Mouse (Mus musculus): Measurements from ENCODE around the gene Nrp2. TPM values are rescaled to one million over a fixed set of nuclear protein-coding genes. Genes with fewer than 3 reads are reported as not detected.

The Nrp2 gene
- total RNA-seq (2014; rRNA removed; ENCODE audit: low replicate concordance) (12.8 and 20.2 TPM in 2 replicates), polyA plus RNA-seq (2015; fragmentation: Nextera tagmentation; extraction: Ambion mirVana) (5.2 and 5.4 TPM in 2 replicates)

GRCm38 (mm10) chr1:62703158-62704116 lies at the start of gene Nrp2:
Gene Nrp2, plus strand, starts transcription at chr1:62703285.
- WGBS: under 1% methylated on average over 75 of the region's 76 CpGs
- Histone ChIP-seq H3K9ac (replicated peaks; ENCODE audit: low read depth, low read length) (peak within 1 kb of the TSS; percentile 55), H3K4me2 (ENCODE audit: low read depth, low read length) (peak within 1 kb of the TSS; percentile 90), H3K27me3 (ENCODE audit: control insufficient read depth, insufficient read depth, low read length) (peaks cover 31% of the 10 kb centered on the region), H3K4me1 (ENCODE audit: control insufficient read depth, insufficient read depth) (peaks cover 19% of the 10 kb centered on the region; the same call in 1 of the 2 replicates), H3K36me3 (replicated peaks; ENCODE audit: control insufficient read depth, insufficient read depth, low read length) (no peaks in the 10 kb centered on the region), H3K27ac (ENCODE audit: low read depth) (peak within 1 kb of the TSS; percentile 80), H3K9me3 (replicated peaks; ENCODE audit: control insufficient read depth, low read length) (no peaks in the 10 kb centered on the region), H3K4me3 (ENCODE audit: low read depth, low read length) (peak within 1 kb of the TSS; percentile 60)
- peak; percentile 68 for ATAC-seq (ENCODE audit: insufficient read depth, low read depth)
- TF ChIP-seq EP300 (IDR thresholded peaks at IDR 0.05; ENCODE audit: low read depth) (no peak), CTCF (IDR thresholded peaks at IDR 0.05; ENCODE audit: low read depth) (no peak)
- peak; percentile 48 for DNase-seq (ENCODE audit: low spot score)

- H3K9me3 ChIP-seq (replicated peaks; ENCODE audit: control insufficient read depth, low read length): no peaks in the 10 kb centered on the region
- no peak overlapping the region for H3K4me3 ChIP-seq (ENCODE audit: low read depth, low read length)
- no peak overlapping the region for H3K9ac ChIP-seq (replicated peaks; ENCODE audit: low read depth, low read length)
- no peak overlapping the region for H3K27ac ChIP-seq (ENCODE audit: low read depth)
- H3K4me2 ChIP-seq (ENCODE audit: low read depth, low read length): no peak overlapping the region
- H3K27me3 ChIP-seq (ENCODE audit: control insufficient read depth, insufficient read depth, low read length): no peaks in the 10 kb centered on the region
- TF ChIP-seq CTCF (IDR thresholded peaks at IDR 0.05; ENCODE audit: low read depth) (no peak), EP300 (IDR thresholded peaks at IDR 0.05; ENCODE audit: low read depth) (no peak)
- DNase-seq (ENCODE audit: low spot score) (no peak), ATAC-seq (ENCODE audit: insufficient read depth, low read depth) (no peak)
- no peaks in the 10 kb centered on the region for H3K4me1 ChIP-seq (ENCODE audit: control insufficient read depth, insufficient read depth)
- WGBS: 72% methylated on average over 6 of the region's 6 CpGs
- no peaks in the 10 kb centered on the region for H3K36me3 ChIP-seq (replicated peaks; ENCODE audit: control insufficient read depth, insufficient read depth, low read length)
Observed at GRCm38 (mm10) chr1:62654436-62654835, 48.6 kb upstream of the Nrp2 start.

- H3K9me3 ChIP-seq (replicated peaks; ENCODE audit: control insufficient read depth, low read length): no peaks in the 10 kb centered on the region
- TF ChIP-seq CTCF (IDR thresholded peaks at IDR 0.05; ENCODE audit: low read depth) (no peak), EP300 (IDR thresholded peaks at IDR 0.05; ENCODE audit: low read depth) (peak; percentile 59; the same call in 1 of the 2 replicates)
- ATAC-seq (ENCODE audit: insufficient read depth, low read depth): peak; percentile 86
- no peaks in the 10 kb centered on the region for H3K27me3 ChIP-seq (ENCODE audit: control insufficient read depth, insufficient read depth, low read length)
- H3K27ac ChIP-seq (ENCODE audit: low read depth): peak overlapping the region; percentile 73
- no peaks in the 10 kb centered on the region for H3K4me1 ChIP-seq (ENCODE audit: control insufficient read depth, insufficient read depth)
- WGBS: 44% methylated on average over 8 of the region's 8 CpGs
- peak; percentile 68 for DNase-seq (ENCODE audit: low spot score)
- H3K9ac ChIP-seq (replicated peaks; ENCODE audit: low read depth, low read length): no peak overlapping the region
- H3K36me3 ChIP-seq (replicated peaks; ENCODE audit: control insufficient read depth, insufficient read depth, low read length): no peaks in the 10 kb centered on the region
- no peak overlapping the region for H3K4me3 ChIP-seq (ENCODE audit: low read depth, low read length)
- no peak overlapping the region for H3K4me2 ChIP-seq (ENCODE audit: low read depth, low read length)
Observed at GRCm38 (mm10) chr1:62664960-62665645, 38.0 kb upstream of the Nrp2 start.

- TF ChIP-seq EP300 (IDR thresholded peaks at IDR 0.05; ENCODE audit: low read depth) (no peak), CTCF (IDR thresholded peaks at IDR 0.05; ENCODE audit: low read depth) (no peak)
- Histone ChIP-seq H3K27ac (ENCODE audit: low read depth) (peak overlapping the region; percentile 73), H3K4me2 (ENCODE audit: low read depth, low read length) (no peak overlapping the region)
Observed at GRCm38 (mm10) chr1:62665771-62666730, 37.0 kb upstream of the Nrp2 start.

GRCm38 (mm10) chr1:62666780-62667179 lies 36.3 kb upstream of the Nrp2 start:
- no peak overlapping the region for H3K9ac ChIP-seq (replicated peaks; ENCODE audit: low read depth, low read length)
- H3K4me2 ChIP-seq (ENCODE audit: low read depth, low read length): no peak overlapping the region
- DNase-seq (ENCODE audit: low spot score) (no peak), ATAC-seq (ENCODE audit: insufficient read depth, low read depth) (no peak)
- H3K4me3 ChIP-seq (ENCODE audit: low read depth, low read length): no peak overlapping the region
- no peaks in the 10 kb centered on the region for H3K9me3 ChIP-seq (replicated peaks; ENCODE audit: control insufficient read depth, low read length)
- no peaks in the 10 kb centered on the region for H3K36me3 ChIP-seq (replicated peaks; ENCODE audit: control insufficient read depth, insufficient read depth, low read length)
- no peak for TF ChIP-seq EP300 (IDR thresholded peaks at IDR 0.05; ENCODE audit: low read depth)
- TF ChIP-seq CTCF (IDR thresholded peaks at IDR 0.05; ENCODE audit: low read depth): no peak
- no peaks in the 10 kb centered on the region for H3K27me3 ChIP-seq (ENCODE audit: control insufficient read depth, insufficient read depth, low read length)
- WGBS: 78% methylated on average over 5 of the region's 5 CpGs
- H3K27ac ChIP-seq (ENCODE audit: low read depth): no peak overlapping the region
- H3K4me1 ChIP-seq (ENCODE audit: control insufficient read depth, insufficient read depth): no peaks in the 10 kb centered on the region

More at GRCm38 (mm10) chr1:62665771-62666730, 37.0 kb upstream of the Nrp2 start:
- no peaks in the 10 kb centered on the region for H3K4me1 ChIP-seq (ENCODE audit: control insufficient read depth, insufficient read depth)
- no peaks in the 10 kb centered on the region for H3K36me3 ChIP-seq (replicated peaks; ENCODE audit: control insufficient read depth, insufficient read depth, low read length)
- no peaks in the 10 kb centered on the region for H3K9me3 ChIP-seq (replicated peaks; ENCODE audit: control insufficient read depth, low read length)
- DNase-seq (ENCODE audit: low spot score) (no peak), ATAC-seq (ENCODE audit: insufficient read depth, low read depth) (no peak)
- WGBS: 71% methylated on average over 5 of the region's 5 CpGs
- H3K4me3 ChIP-seq (ENCODE audit: low read depth, low read length): no peak overlapping the region
- no peaks in the 10 kb centered on the region for H3K27me3 ChIP-seq (ENCODE audit: control insufficient read depth, insufficient read depth, low read length)
- no peak overlapping the region for H3K9ac ChIP-seq (replicated peaks; ENCODE audit: low read depth, low read length)

Data from heart, postnatal 0 days (tissue).